Mouse (Mus musculus) liver, embryonic 14.5 days (tissue): ENCODE measurements at regions not wholly inside any gene's neighbourhood (a gene's known extent, or its start where the extent isn't known, plus 50 kb on each side); places are given as distances from the start of the nearest gene placed in this dataset.

Source experiments
- ATAC-seq: fragments of 200-750 bp; cut with Nextera tagmentation; 2 replicates; pipeline ENCODE4 v1.8.0; 2017; ENCODE audit warnings: moderate number of reproducible peaks, mild to moderate bottlenecking, moderate library complexity; ENCODE audit not compliant: insufficient read depth
- DNase-seq, 3 experiments: peaks; one replicate each; pipeline ENCODE4 v3.0.0-alpha.2; 2012 to 2013; ENCODE audit warnings: low read depth in 3 of 3, low spot score in 3 of 3
- H3K27ac ChIP-seq: fragments of 300-500 bp; sonication (generic); 2 replicates; pipeline ENCODE4 v1.5.1; 2014; ENCODE audit warnings: moderate library complexity, mild to moderate bottlenecking, control low read depth, inconsistent platforms
- H3K27me3 ChIP-seq: fragments of 300-500 bp; sonication (generic); 2 replicates; pipeline ENCODE4 v1.6.1; 2014; ENCODE audit warnings: mild to moderate bottlenecking, low read length, moderate library complexity; ENCODE audit not compliant: control insufficient read depth, insufficient read depth
- H3K36me3 ChIP-seq: fragments of 300-500 bp; sonication (generic); replicated peaks from 2 replicates; pipeline ENCODE4 v1.6.1; 2014; ENCODE audit warnings: low read depth; ENCODE audit not compliant: control insufficient read depth, insufficient read depth
- H3K4me1 ChIP-seq, 2 experiments: fragments of 200-500 bp in 1 of 2; fragments of 300-500 bp in 1 of 2; sonication (generic) in 1 of 2; replicated peaks; 2 replicates each; pipeline ENCODE4 v1.6.1; 2012 to 2014; ENCODE audit warnings: antibody characterized with exemption in 1 of 2, inconsistent platforms in 1 of 2, low read length in 1 of 2; ENCODE audit not compliant: control insufficient read depth in 2 of 2, insufficient read depth in 2 of 2
- H3K4me2 ChIP-seq: fragments of 300-500 bp; sonication (generic); 2 replicates; pipeline ENCODE4 v1.6.1; 2014; ENCODE audit warnings: low read depth, mild to moderate bottlenecking, control low read depth, moderate library complexity
- H3K4me3 ChIP-seq, 2 experiments: fragments of 200-500 bp in 1 of 2; fragments of 300-500 bp in 1 of 2; sonication (generic) in 1 of 2; 2 replicates each; pipeline ENCODE4 v1.5.1; 2012 to 2014; ENCODE audit warnings: low read depth in 2 of 2, low read length in 2 of 2, mild to moderate bottlenecking in 2 of 2, control low read depth in 1 of 2, inconsistent platforms in 1 of 2, moderate library complexity in 1 of 2; ENCODE audit not compliant: insufficient read depth in 1 of 2
- H3K9ac ChIP-seq: fragments of 300-500 bp; sonication (generic); replicated peaks from 2 replicates; pipeline ENCODE4 v1.6.1; 2014; ENCODE audit warnings: mild to moderate bottlenecking, control low read depth, moderate library complexity
- H3K9me3 ChIP-seq: fragments of 300-500 bp; sonication (generic); 2 replicates; pipeline ENCODE4 v1.6.1; 2016; ENCODE audit warnings: low read length, mixed read lengths; ENCODE audit not compliant: control insufficient read depth
- CTCF ChIP-seq: IDR thresholded peaks from 2 replicates; pipeline ENCODE4 v1.5.1; 2016; ENCODE audit warnings: antibody characterized with exemption, low read depth, control low read depth
- EP300 ChIP-seq: IDR thresholded peaks from 2 replicates; pipeline ENCODE4 v1.6.1; 2016; ENCODE audit warnings: antibody characterized with exemption, low read depth
- WGBS: fragments of 180-500 bp; shearing (Covaris S2); extraction: QIAGEN DNeasy Blood & Tissue Kit; methylation state at CpG from one replicate; pipeline ENCODE4 v1.1.7; 2014; ENCODE audit not compliant: insufficient replicate concordance; 5-methylcytosine and 5-hydroxymethylcytosine counted together

DNA sequence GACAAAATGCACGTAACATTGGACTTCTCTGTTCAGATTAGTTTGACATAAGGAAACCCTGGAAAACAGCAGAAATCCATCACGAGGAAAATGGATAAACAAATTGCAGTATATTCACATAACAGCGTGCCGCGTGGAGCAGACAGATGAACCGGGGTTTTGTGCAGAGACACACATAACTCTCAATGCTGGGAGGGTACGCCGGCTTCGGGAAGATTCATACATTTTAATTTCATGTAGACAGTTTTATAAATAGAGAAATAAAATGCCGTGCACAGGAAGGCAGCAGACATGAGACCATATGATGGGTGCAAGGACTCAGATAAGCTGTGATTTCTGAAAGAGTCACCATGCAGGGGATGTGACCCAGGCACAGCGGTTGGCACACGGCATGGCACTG is 489.9 kb upstream of the Fam19a5 start:
- H3K36me3 ChIP-seq: no peaks in the 10 kb centered on the region
- no peak overlapping the region for H3K4me2 ChIP-seq
- TF ChIP-seq CTCF (no peak), EP300 (no peak)
- 76% methylated on average over 12 of the region's 12 CpGs for WGBS
- H3K4me3 ChIP-seq: no peak overlapping the region
- ATAC-seq: no peak
- no peak overlapping the region for H3K9ac ChIP-seq
- H3K27me3 ChIP-seq: no peaks in the 10 kb centered on the region
- no peak for DNase-seq
- H3K4me1 ChIP-seq: no peaks in the 10 kb centered on the region
- no peak overlapping the region for H3K27ac ChIP-seq
- no peaks in the 10 kb centered on the region for H3K9me3 ChIP-seq

DNA sequence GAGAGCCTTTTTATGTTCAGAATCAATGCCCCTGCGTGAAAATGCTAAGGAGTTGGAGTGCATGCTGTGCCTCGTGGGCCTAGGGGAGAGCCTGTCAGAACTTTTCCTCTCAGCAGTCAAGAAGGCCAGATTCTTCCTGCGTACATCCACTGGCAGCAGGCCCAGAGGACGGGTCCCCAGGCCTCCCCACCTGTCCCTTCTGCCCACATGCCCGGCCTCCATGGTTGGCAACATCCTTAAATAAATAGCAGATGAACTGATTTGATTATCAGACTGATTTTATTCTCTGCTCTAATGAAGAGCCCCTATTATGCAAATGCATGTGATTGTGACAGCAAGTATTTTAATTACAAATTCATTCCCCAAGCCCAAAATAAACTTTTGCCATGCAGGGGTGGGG is 479.2 kb upstream of the Fam19a5 start:
- no peaks in the 10 kb centered on the region for H3K4me1 ChIP-seq
- H3K9me3 ChIP-seq: no peaks in the 10 kb centered on the region
- H3K4me2 ChIP-seq: no peak overlapping the region
- H3K4me3 ChIP-seq: no peak overlapping the region
- H3K9ac ChIP-seq: no peak overlapping the region
- DNase-seq: no peak
- no peaks in the 10 kb centered on the region for H3K36me3 ChIP-seq
- 40% methylated on average over 5 of the region's 5 CpGs for WGBS
- ATAC-seq: no peak
- no peaks in the 10 kb centered on the region for H3K27me3 ChIP-seq
- no peak overlapping the region for H3K27ac ChIP-seq
- TF ChIP-seq EP300: no peak
- TF ChIP-seq CTCF: no peak

- Histone ChIP-seq H3K9me3 (no peaks in the 10 kb centered on the region), H3K4me1 (no peaks in the 10 kb centered on the region), H3K27me3 (no peaks in the 10 kb centered on the region), H3K4me3 (no peak overlapping the region), H3K27ac (no peak overlapping the region), H3K36me3 (no peaks in the 10 kb centered on the region), H3K4me2 (no peak overlapping the region), H3K9ac (no peak overlapping the region)
- ATAC-seq (no peak), DNase-seq (no peak)
- WGBS: 75% methylated on average over 13 of the region's 13 CpGs
- TF ChIP-seq CTCF (no peak), EP300 (no peak)
Observed at GRCm38 (mm10) chr15:87068261-87068660, 475.8 kb upstream of the Fam19a5 start.

DNA sequence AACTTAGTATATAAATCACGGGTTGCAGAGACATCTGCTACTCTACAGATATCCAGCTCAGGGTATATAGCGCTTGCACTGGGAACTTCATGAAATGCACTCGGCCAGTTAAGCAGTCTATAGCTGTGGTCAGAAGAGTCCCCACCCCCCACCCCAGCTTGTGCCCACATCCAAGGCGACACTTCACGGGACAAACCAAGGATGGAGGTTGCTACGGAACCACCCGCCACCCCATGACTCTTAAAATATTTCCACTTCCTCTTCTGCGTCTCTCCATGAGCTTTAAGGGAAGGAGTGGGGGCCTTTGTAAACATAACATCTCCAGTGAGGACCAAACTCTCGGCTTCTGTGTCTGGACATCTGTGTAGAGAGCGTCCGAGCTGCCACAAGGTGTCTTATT is 469.5 kb upstream of the Fam19a5 start:
- Histone ChIP-seq H3K4me3 (no peak overlapping the region), H3K27me3 (no peaks in the 10 kb centered on the region), H3K36me3 (no peaks in the 10 kb centered on the region), H3K27ac (no peak overlapping the region), H3K4me2 (no peak overlapping the region), H3K9me3 (no peaks in the 10 kb centered on the region), H3K9ac (no peak overlapping the region), H3K4me1 (no peaks in the 10 kb centered on the region)
- DNase-seq (no peak), ATAC-seq (no peak)
- TF ChIP-seq EP300 (no peak), CTCF (no peak)
- WGBS: 37% methylated on average over 11 of the region's 11 CpGs

DNA sequence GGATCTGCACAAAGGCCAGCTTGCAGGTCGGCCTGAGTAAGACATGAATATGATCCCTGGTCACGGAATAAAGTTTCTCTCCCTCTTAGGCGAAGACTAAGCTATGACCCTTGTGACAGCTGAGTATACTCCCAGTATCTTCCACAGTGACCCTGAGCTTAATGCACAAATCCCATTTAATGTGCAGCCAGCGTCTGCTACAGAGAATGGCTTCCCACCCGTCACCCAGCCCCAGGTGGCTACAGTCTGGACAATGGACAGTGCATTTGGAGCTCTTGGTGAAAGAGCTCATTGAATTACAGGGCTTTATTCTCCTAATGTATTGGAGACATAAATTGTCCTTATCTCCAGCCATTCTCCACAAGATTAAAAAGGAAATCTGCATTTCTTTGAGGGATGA is 454.3 kb upstream of the Fam19a5 start:
- no peak overlapping the region for H3K9ac ChIP-seq
- no peaks in the 10 kb centered on the region for H3K4me1 ChIP-seq
- H3K4me2 ChIP-seq: no peak overlapping the region
- H3K9me3 ChIP-seq: no peaks in the 10 kb centered on the region
- no peak overlapping the region for H3K4me3 ChIP-seq
- ATAC-seq (no peak), DNase-seq (no peak)
- H3K27ac ChIP-seq: no peak overlapping the region
- TF ChIP-seq CTCF (no peak), EP300 (no peak)
- 65% methylated on average over 5 of the region's 5 CpGs for WGBS
- no peaks in the 10 kb centered on the region for H3K27me3 ChIP-seq
- no peaks in the 10 kb centered on the region for H3K36me3 ChIP-seq
